Mouse (Mus musculus): Measurements from ENCODE around the gene Ublcp1.
"Not testable (repeated sequence)": the region's sequence is repeated elsewhere in the genome, so short reads cannot be mapped to it uniquely, and the experiment has no call there.

The Ublcp1 gene

DNA sequence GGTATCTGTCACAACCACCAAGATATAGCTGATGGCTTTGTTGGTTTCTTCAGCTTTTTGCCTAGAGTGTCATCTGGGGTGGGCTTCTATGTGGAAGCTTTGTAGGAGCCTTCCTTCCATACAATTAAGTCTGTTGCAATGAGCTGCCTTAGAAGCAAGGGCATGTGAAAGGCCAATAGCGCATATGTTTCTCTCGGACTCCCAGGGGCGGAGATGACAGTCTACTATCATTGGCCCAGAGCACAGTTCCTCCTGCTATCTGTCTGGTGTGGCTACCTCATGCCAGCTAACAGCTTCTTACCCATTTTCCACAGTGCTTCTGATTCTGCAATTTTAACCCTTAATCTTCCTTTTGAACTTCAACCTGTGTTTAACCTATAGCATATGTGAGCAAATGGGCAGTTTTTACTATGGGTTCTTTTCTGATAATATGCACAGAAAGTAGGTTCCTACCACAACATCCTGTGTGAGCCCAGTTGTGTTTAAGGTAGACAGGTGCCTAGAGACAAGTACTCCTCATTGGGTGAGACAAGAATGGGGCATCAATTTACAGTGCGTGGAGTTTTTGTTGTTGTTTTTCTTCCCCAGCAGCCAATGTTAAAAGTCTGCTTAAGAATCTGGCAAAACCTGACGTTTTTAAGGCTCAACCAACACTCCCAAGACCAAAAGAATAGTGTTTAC lies 24.5 kb upstream of the Ublcp1 start:
- no peak for DNase-seq (ENCODE audit: low spot score)

DNA sequence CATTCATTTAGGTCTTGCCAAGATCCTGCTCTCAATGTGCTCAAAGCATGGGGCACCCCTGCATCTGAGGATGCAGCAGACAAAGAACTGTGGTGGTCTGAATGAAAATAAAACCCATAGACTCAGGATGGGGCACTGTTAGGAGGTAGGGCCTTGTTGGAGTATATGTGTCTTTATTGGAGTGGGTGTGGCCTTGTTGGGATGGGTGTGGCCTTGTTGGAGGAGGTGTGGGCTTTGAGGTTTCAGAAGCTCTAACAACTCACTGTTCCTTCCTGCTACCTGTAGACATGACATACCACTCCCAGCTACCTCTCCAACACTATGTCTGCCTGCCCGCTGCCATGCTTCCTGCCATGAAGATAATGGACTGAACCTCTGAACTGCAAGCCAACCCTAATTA lies 18.8 kb upstream of the Ublcp1 start:
- no peak for DNase-seq (ENCODE audit: low spot score)

DNA sequence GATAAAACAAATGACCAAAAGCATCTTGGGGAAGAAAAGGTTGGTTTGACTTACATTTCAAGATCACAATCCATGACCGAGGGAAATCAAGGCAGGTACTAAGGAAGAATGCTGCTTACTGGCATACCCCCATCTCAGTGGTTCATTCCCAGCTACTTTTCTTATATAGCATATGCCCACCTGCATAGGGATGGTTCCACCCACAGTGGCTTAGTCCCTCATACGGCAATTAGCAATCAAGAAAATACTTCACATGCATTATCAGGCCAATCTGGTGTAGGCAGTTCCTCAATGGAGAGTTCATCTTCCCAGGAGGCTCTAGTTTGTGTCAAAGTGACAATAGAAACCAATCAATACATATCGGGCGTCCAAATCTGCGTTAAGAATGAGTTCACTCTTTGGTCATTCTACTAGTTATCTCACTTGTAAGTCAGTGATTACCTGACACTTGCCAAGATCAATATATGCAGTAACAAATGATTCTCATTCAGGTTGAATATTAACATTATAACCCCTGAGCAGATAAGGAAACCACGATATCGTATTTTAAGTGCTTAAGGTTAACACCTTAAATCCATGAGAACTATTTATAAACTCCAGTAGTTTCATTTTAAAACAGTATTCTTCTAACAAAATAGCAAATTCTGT lies 14.9 kb upstream of the Ublcp1 start:
- no peak for DNase-seq (ENCODE audit: low spot score)

DNA sequence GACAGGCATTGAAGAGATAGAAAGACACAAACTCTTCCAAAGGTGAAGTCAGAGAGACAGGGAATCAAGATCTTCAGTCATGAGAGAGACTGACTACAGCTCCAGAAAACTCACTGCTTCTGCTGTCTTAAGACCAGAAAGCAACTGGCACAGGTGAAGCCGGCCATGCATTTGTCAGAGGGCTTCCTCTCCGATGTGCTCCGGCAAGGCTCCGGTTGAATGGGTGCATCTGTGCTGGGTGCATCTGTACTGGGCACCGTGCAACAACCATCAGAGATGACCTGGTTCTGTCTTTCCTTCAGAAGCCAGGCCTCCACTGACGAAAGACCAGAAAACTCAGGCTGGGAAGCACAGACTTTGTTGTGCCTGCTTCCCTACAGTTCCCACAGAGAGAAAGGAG lies 9.9 kb upstream of the Ublcp1 start:
- DNase-seq (ENCODE audit: low spot score) = no peak

DNA sequence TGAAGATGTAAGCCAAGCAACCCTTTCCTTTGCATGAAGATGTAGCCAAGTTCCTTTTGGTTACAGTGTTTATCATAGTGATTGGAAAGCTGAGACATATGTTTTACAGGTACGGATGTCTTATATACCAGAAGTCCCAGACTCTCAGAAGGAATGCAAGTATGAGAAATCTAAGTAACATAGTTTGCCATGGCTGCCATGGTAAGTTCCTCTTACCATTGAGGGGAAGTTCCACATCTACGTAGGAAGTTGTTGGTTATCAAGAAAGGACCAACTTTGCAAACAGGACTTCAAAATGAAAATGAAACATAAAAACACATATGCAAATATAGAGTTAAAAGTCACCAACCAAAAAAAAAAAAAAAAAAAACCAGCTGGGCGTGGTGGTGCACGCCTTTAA lies 8.1 kb upstream of the Ublcp1 start:
- no peak for DNase-seq (ENCODE audit: low spot score)

DNA sequence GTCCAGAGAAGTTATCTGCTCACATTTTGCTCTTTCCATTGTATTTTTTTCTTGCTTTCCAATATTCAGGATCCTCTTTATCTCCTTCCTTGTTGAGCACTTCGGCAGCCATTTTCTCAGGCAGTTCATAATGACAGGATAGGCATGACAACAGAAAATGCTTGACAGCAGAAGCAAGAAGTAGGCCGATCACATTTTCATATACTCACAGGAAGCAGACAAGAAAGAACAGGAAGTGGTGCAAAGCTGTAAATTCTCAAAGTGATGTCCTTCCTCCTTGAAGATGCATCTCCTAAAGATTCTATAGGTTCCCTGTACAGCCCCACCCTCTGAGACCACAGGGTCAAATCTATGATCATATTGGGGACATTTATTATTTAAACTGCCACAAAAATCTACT lies 6.1 kb upstream of the Ublcp1 start:
- DNase-seq (ENCODE audit: low spot score) = no peak

DNA sequence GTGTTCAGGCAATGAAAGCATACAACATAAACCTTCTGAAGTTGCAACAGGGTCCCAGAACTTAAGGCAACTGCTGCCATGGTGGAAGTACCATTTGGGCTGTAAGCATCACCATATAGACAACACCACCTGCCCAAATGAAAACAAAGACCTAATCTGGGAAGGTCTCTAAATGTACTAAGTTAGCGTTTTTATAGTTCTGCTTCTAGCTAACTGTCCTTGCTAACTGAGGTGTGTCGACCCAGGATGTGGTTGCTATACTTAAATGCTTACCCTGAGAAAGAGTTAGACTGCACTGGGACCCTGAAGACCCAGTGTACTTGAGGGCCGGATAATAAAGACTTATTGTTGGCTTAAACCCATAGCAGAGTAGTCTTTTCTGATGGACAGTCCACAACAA lies 5.2 kb upstream of the Ublcp1 start:
- no peak for DNase-seq (ENCODE audit: low spot score)

DNA sequence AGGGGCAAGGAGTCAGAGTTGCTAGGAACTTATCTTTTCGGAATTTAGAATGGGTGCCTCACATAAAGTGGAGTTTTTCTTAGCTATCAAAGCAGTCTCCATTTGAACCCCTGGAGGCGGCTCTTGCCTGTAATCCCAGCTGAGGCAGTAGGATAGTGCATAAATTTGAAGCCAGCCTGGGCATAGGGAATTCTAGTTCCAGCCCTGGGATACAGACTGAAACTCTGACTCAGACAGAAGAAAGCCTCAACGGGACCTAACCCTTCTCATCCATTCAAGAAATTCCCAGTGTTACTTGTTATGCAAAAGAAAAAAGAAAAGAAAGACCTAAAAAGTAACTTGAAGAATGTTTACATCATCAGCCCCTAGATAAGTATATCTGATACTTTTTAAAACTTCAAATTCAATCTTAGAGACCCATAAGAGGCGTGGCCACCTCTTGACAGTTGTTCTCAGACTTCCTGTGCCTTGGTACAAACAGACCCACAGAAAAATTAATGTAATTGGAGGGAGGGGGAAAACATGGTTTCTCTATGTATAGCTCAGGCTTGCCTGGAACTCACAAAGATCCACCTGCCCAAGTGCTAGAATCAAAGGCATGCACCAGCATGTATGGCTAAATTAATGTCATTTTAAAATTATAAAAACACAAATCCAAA lies 1.2 kb upstream of the Ublcp1 start:
- DNase-seq (ENCODE audit: low spot score) = no peak

DNA sequence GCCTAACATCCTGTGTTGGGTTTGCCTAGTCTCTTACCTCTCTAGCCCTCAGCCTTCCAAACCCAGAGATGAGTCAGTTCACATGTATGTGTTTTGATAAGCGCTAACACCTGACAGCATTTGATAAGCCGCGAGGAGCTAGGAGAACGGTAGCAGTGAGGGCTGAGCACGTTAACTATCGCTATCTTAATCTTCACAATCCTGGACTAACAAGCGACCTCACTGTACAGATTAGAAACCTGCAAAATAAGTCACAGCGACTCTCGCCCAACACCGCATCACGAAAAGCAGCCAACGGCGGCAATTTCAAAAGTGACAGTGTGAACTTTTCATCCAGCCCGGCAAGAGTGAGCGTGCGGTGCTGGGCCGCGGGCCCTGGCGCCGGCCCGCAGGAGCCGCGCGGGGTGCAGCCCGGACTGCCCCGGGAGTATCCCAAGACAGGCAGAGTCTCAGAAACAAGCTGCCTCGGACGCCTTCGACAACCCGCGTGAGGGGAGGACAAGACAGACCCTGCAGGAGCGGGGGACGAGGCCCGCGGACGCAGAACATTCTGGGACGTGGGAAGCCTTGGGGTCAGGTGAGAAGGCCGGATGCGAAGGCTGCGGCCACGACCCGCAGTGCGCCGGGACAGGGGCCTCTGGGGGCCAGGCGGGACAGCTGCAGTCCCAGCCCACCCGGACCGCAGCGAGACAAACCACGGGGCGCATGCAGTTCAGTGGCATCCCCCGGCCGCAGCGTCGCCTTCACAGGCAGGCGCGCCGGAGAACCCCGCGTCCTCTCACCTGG lies 459 bp downstream of the Ublcp1 start:
- DNase-seq (ENCODE audit: low spot score) = peak; percentile 19

DNA sequence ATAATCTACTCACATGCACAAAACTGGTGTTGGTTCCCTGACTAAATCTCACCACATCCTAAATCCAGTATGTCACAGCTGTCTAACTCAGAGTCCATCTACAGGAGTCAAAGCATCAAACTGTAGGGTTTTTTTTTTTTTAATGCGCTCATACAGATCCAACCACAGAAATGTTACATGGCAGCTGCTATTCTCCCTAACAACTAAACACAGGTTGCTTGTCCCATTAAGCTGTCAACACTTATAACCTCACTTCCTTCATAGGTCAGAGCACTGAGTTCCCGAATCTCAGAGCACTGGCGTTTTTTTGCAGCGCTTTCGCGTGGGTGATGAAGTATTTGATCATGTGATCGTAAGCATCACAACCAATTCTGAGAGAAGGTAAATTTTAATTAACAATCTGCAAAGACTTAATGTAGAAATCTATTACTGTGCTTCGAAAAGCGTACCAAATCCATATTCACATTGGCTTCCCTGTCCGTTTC lies 1.9 kb downstream of the Ublcp1 start:
- no peak for DNase-seq (ENCODE audit: low spot score)

DNA sequence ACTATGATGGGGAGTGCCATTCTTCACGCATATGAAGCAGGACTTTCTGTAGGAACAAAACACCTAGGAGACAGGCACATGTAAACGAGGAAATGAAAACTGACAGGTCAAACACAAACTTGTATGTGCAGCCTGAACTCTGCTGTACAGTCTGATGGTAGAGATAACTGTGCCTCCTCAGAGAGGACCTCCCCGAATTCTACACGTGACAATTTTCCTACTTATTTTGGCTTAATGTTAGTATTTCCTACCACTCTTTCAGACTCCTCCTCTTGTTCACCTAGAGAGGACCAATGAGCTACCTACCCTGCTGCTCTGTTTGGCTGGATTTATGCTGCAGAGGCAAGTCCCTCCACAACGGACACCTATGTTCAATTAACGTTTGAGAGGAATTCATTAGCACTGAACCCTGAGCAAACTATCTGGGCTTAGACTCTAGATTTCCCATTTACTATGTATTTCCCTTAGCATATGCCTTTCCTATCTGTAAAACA lies 3.3 kb downstream of the Ublcp1 start:
- no peak for DNase-seq (ENCODE audit: low spot score)

DNA sequence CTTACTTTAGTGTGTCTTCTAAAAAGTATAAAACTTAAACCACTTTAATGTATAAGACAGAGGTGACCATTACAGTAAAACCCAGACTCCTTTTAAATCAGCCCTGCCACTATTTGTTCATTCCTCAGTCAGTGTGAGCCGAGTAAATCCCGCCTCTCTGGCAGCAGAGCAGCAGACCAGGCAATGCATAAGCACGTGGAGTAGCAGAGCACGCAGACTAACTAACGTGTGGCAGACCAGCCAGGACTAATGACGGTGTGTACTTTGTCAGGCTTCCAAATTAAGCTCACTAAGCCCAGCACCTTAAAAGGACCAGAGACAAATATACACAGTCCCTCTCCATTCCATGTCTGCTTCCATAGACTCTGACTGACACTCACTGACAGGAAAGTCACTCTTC lies 8.8 kb downstream of the Ublcp1 start:
- peak; percentile 21 for DNase-seq (ENCODE audit: low spot score)

DNA sequence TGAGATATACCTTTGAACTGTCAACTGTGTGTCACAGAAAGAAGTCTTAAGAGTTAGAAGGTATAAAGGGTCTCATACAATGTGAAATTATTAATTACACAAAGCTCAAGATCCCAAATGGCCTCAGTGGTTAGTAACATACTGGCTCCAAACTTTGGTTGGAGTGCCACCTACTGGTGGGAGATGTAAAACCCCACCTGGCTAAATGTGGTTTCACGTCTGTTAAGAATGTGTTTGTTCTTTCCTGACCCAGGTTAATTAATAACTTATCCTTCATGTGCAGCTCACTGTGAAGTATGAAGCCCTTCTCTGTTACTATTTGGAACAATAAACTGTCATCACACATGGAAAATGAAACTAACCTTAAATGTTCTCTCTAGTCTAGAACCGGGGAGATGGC lies 16.9 kb downstream of the Ublcp1 start:
- peak; percentile 61 for DNase-seq (ENCODE audit: low spot score)

DNA sequence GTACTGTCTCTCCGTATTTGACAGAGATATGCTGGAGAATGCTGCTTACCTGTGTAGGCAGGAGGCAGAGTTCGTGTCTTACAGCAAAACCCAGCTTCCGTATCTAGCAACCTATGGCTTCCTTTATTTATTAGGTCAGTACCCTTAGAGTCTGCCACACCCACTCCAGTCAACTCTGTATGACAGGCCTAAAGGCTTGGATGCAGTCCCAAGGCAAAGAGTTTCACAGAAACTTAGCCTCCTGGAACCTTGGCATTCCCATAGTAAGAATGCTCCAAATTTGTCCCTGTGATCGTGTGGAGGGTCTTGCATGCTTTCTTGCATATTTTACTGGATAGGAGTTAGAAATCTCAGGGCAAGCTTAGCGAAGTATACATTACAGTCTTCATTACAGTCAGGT lies 18.3 kb downstream of the Ublcp1 start:
- DNase-seq (ENCODE audit: low spot score) = not testable (repeated sequence)

DNA sequence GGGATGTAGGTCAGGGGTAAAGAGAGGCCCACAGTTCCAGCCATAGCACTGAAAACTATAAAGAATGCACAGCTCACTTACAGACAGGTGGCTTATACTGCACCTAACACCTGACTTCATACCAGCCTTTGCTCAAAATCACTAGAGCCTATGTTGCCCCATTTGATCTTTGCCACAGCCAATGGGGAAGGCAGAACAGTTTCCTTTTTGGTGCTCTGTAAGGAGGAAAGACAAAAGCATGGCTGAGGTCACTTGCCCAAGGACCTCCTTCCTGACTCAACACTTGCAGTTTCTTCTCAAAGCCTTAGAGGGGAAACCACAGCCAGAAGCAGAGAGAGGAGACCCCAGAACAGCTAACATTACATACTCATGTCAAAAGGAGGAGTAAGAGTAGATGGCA lies 19.3 kb downstream of the Ublcp1 start:
- DNase-seq (ENCODE audit: low spot score) = no peak

DNA sequence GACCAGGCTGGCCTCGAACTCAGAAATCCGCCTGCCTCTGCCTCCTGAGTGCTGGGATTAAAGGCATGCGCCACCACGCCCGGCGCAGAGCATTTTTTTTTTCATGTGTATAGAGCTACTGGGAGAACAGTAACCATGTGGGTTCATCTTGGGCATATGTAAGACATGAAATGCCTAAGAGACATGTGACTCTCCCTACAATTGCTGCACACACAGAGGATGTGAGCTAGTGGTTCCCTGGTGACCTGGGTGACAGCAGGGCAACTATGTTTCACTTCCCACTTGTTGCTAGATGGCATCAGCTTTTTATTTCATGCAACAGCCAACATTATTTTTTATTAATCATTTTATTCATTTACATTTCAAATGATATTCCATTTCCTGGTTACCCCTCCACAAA lies 32.5 kb downstream of the Ublcp1 start:
- DNase-seq (ENCODE audit: low spot score) = no peak

DNA sequence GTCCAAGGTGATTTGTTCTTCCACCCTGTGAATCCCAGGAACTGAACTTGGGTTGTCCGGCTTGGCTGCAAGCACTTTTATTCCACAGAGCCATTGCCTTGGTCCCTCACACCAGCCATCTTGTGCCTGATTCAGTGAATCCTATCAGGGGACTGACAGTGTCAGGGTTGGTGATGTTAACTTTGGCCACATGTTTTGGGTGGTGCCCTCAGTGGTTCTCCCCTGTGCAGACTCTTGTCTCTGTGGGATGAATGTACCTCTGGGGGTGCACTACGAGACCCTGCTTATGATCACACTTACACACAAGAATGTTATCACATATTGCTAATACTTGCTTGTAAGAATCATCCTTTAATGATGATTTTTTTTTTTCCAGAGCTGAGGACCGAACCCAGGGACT lies 40.3 kb downstream of the Ublcp1 start:
- DNase-seq (ENCODE audit: low spot score) = no peak

DNA sequence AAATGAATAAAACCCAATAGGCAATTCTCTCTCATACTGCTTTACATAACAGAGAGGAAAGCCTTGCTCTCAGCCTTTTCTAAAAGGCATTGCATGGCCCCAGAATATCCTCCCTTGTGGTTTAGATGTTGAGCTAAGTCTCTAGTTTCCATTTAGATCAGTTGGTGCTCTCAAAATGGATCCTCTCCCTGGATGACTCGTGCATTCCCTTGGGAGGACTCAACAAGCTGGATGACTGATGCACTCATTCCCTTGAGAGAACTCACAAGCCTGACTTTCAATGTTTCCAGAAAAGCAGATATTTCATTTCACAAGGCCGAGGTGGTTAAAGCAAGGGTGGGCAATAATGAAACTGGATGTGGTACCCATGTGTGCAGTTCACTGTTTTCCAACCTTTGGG lies 42.3 kb downstream of the Ublcp1 start:
- no peak for DNase-seq (ENCODE audit: low spot score)

DNA sequence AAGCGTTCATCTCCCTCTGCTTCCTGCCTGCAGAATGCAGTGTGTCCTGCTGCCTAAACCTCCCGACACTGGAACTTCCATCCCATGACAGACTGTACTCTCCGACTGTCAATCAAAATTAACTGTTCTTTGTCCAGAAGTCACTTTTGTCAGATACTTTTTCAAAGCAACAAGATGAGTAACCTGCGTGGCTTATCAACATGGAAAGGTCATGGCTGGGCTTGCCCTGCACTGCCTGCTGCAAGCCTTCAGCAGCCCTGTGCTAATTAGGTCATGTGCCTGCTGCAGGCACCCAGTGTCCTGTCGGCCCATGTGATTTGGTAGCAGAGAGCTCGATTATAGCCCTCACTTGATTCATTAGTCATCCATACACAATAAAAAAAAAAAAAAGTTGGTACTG lies 44.7 kb downstream of the Ublcp1 start:
- DNase-seq (ENCODE audit: low spot score) = no peak

DNA sequence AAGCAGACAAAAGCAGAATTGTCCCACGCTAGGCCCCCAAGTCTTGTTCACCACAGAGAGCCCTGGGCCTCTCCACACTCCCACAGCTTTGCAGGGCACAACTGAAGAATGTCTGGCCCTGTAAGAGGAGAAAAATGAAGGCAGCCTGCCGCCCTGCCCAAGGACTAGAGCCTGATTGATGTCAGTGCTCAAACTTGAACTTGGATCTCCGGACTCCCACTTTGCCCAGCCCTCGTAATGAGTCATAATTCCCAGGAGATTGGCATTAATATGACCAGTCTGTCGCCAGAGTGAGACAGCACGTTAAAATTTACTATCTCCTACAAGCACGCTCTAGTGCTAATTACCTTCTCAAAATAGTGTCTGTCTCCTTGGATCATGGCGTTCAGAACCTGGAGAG lies 45.3 kb downstream of the Ublcp1 start:
- DNase-seq (ENCODE audit: low spot score) = no peak

DNA sequence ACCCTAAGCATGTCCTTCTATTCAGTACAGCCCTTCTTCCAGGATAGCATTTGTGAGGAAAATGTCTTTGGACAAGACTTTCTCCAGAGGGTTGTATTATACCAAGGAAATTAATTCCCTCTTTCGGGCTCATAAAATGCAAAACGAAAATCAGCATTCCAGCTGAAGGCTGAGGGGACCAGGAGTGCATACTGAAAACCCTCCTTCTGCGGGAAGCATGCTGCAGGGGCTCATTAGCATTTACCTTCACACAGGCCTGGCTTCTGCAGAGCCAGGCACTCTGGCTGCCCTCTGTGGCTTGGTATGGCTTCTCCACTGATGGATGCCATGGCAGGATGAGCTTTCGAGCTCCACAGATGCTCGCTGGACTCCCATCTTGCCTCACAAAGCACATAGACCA lies 46.3 kb downstream of the Ublcp1 start:
- DNase-seq (ENCODE audit: low spot score) = no peak

DNA sequence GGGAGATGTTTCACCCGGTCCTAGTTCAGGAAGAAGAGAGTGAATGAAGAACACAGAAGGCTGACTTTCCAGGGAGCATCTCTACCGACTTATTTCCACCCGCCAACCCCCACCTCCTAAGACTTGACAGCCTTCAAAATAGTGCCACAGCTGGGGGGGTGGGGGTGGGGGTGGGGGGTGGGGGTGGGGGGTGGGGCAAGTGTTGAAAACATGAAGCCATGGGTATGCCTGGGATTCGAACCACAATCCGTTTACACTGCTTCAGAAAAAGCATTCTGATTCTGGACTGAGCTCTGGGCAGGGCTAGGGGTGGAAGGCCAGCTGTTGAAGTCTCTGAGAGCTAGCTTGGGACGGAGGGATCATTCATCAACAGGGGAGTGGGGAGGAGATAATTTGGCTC lies 47.0 kb downstream of the Ublcp1 start:
- no peak for DNase-seq (ENCODE audit: low spot score)
